Mouse (Mus musculus): ENCODE results near the gene Tspyl4.

The Tspyl4 gene

DNA sequence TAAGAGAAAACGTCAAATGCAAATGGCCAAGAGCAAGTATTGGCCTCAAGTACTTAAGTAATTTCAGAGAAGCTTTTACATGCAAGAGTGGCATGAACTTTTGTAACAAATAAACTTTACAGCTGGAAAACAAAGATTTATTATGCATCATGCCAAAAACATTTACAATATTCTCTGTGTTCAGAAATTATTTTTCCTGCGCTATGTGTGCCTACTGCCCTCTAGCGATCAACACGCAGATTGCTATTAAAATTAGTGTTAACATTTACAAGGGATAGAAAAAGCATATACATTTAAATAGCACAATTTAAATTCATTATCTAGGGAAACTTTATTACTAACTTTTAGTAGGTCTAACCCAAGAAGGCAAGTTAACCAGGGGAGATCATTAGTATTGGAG is 29.5 kb downstream of the Tspyl4 start:
- DNase-seq = peak; percentile 41

DNA sequence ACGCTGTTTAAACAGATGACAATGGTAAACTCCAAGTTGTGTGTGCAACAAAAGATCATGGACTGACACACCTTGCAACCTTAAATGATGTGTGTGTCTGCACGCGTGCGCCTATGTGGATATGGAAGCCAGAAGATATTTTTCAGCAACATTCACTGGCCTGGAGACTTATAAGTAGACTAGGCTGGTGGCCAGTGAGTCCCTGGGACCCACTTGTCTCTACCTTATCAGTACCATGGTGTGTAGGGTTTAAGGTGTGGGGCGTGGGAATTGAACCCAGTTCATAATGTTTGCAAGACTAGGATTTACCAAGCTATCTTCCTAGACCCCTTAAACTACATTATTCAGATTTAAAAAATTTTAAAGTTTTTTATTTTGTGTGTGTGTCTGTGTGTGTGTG is 29.9 kb downstream of the Tspyl4 start:
- DNase-seq = no peak

GRCm38 (mm10) chr10:34328310-34328709 is 31.1 kb downstream of the Tspyl4 start:
- DNase-seq = peak; percentile 44

DNA sequence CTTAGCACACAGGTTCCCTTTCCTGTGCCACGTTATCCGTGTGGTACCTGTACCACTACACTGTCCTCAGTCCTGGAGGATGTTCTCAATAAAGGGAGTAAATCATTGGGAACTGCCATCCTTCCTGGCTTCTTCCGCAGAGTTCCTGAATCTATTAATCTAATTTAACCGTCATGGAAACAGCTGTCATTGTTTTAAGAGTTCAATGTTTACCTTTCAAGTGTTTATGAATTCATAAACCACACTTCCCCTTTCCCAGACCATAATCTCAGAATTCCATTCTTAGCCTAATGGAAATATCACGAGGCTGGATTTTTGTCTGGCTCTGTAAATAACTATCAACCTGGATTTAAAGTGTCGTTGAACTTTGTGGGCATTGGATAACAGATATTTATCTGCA is 43.8 kb downstream of the Tspyl4 start:
- DNase-seq = no peak

- DNase-seq = no peak
Observed at GRCm38 (mm10) chr10:34341886-34342285, 44.6 kb downstream of the Tspyl4 start.

All from cerebellum, adult 9-10 months (tissue).